Mouse (Mus musculus) gastrocnemius, postnatal 36 days (tissue): Measurements from ENCODE around the gene Atp2b2. TPM values are rescaled to one million over a fixed set of nuclear protein-coding genes. Genes with fewer than 3 reads are reported as not detected.

Experiments used
- DNase-seq, 2 experiments: peaks; one replicate each; pipeline ENCODE4 v3.0.0; 2022
- intact Hi-C: fragments of 180-260 bp; cut with DNase I; formaldehyde crosslinking; loops from one replicate; pipeline ENCODE4 v1.15.1; 2025
- total RNA-seq, 2 experiments: library from RNA; stranded (reverse); gene quantifications; 2 replicates each; pipeline ENCODE4 v1.2.3; 2021

The Atp2b2 gene
- total RNA-seq, 2 experiments from 2014 or later: 0.13 to 0.17 TPM

DNA sequence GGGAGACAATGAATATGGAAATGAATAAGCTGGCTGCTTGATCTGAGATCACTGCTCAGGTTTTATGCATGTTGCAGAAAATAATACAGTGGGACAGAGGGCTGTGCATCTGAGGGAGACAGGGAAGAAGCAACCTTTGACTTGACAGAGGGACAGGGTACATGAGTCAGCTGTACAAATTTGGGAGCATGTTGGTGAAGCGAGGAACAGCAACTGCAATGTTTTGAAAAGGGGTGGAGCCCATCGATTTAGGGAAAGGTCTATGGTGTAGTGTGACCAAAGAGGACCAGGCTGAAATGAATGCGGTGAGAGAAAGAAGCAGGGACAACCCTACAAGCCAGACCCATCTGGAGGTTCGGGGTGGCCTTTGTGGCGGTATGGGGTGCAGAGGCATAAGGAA lies 84.4 kb downstream of the Atp2b2 start:
- DNase-seq: no peak

DNA sequence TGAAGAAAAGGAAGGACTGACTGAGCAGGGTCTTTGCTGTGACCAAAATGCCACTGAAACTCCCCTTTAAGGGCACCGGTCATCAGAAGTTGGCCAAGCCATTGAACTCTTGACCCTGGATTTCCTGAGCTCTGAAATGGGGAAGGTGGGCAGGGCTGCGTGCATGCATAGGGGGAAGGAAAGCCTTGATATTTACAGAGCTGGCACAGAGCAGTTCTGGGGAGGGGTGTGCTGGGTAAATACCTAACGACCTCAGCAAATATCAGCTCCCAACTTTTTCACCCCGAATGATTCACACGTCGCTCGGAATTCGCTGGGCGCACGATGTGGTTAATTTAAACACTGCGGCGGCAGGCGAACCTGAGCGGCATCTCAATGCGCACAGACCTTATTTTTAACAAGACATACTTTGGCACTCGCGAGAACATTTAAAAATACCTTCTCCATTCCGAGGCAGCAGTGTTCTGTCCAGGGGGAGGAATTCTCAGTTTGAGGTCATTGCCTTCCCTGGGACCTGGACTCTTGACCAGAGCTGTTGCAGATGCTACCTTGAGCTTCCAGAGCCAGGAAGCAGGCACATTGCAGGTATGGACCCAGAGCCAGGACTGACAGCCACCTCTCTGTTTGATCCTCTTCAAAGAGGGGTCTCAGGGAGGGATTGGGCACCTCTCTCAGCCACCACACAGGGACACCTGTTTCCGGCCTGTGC lies 85.0 kb downstream of the Atp2b2 start:
- intact Hi-C loops: no loop called here
- no peak for DNase-seq

More for the DNA sequence above, 84.4 kb downstream of the Atp2b2 start:
- intact Hi-C loops: loop anchor here (2.0 kb wide), 1 partner anchor 197 kb away; no protein-coding TSS in a partner anchor

DNA sequence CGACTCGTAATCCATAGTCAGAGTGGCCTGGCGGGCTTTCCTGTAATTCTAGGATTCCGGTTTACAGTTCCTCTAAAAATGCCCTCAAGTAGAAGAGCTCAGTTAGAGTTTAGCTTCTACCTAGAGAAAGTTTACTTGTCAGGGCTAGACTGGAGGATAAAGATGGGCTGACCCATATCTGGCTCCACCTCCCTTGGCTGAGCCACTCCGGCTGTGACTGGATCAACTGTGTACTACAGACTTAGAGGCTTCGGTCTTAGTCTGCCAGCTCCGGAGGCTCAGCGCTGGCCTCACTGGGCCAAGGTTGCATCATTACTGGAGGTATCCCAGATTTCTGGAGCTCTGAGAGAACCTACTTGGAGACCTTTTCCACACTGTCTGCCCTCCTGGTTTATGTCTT lies 94.9 kb downstream of the Atp2b2 start:
- no peak for DNase-seq

DNA sequence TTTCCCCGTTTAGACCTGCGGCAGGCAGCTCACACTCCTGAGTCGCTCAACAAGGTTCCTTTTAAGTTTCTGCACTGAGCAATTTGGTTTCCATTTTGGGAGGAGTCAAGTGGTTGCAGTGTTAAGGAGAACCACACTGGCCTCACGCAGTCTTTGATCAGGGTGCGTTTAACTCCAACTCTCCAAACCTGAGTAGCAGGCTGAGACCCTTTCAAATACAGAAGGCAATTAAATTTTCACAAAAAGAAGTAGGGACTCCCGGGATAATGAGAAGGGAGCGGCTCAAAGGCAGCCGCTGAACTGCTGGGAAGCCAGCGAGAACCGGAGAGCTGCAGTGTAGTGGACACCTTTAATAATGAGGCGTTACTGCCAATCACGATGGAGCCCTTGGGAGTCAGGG lies 100.1 kb downstream of the Atp2b2 start:
- intact Hi-C loops: no loop called here
- no peak for DNase-seq

More for the DNA sequence above, 94.9 kb downstream of the Atp2b2 start:
- intact Hi-C loops: no loop called here

DNA sequence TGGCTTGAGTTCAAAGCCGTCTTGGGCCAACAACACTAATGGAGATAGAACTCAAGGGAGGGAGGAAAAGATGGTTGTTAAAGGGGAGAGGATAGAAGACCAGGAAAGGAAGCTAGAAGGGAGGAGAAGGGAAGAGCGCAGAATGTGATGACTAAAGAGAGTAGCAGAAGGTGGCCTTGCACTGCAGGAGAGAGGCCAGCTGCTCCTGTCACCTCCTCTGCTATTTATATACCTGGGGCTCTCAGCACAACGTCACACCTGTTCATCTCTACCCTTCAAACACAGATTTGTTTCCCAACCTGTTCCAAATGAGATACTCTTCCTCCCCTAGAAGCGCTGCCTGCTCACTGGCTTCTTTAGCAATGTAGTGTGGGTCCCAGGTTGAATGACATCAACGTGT lies 101.1 kb downstream of the Atp2b2 start:
- intact Hi-C loops: no loop called here

DNA sequence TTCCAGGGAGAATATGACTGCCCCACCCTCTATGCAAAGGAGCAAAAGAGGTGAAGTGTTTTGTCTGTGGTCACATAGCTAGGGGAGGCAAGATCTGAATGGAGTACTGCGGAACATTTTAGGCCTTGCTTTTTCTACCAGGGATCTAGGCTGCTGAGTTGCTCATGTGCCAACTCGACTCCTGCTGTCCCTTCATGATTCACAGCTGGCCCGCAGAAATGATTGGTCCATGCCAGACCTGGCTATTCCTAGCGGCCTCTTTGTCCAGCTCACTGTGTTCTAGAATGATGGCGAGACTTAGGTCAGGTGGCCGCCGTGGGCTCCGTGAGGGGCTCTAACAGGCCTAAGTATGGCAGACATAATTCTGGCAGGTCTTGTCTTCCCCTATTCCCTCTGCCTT lies 103.0 kb downstream of the Atp2b2 start:
- intact Hi-C loops: no loop called here

More for the DNA sequence above, 101.1 kb downstream of the Atp2b2 start:
- no peak for DNase-seq

DNA sequence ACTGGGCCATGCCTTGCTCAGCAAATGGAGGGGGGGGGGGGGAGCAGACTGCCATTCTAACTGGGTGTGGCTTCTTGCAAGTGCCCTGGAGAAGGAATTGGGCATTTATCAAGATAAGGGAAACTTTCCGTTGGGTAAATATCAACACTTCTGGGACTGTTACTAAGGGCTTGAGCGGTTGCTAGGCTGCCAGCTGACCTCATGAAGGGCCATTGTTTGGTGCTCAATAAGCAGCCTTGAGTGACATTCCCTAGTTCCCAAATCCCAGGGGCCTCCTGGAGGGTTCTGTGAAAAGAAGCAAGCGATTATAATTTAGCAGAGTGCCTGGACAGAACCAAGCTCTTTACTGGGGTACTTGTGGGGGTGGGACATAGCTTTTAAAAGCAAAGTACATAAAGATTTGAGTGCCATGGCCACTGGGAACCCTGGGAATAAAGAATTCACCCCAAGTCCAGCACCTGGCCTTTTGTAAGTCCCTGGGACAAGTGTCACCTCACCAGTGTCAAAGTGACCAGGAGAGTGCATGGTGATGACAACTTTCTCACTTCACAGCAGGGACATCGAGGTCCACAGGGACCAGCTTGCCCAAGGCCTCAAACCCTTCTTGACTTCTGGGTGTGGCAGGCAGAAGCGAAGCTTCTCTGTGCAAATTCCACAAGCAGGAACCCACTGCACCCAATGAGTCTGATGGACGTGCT lies 105.5 kb downstream of the Atp2b2 start:
- DNase-seq: no peak
- intact Hi-C loops: no loop called here

More for the DNA sequence above, 103.0 kb downstream of the Atp2b2 start:
- DNase-seq: no peak

DNA sequence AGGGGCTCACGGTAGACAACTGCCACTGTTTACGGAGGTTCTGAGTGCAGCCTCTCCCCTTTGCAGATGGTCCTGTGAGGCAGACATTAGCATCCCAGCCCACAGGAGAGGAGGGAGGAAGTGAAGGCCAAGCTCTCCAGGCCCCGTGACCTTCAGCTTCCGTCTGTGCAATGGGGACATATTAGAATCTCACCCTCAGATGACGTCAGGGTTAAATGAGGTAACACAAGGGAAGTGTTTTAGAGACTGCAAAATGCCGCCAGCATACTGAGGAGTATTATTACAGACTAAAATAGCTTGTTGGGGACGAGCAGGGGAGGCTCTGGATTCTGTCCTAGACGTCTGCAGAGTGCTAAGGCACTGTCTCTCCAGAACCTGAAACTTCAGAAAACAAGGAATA lies 106.3 kb downstream of the Atp2b2 start:
- intact Hi-C loops: no loop called here
- no peak for DNase-seq

DNA sequence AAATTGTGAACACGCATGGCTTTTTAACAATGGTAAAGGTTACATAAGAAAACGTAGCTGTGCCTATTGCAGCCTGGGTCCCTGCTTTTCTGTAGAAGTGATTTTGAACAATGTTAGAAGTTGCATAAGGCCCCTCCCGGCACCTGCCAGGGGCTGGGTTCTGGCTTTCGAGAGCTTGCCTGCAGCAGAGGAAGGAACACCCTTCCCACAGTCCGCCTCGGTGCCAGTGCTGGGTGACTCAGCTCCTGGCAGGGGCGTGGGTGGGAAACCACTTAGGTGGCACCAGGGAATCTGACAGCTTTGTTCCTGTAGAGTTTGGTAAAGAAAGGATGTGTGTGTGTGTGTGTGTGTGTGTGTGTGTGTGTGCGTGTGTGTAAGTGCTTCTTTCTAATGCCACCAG lies 107.7 kb downstream of the Atp2b2 start:
- intact Hi-C loops: no loop called here
- no peak for DNase-seq

DNA sequence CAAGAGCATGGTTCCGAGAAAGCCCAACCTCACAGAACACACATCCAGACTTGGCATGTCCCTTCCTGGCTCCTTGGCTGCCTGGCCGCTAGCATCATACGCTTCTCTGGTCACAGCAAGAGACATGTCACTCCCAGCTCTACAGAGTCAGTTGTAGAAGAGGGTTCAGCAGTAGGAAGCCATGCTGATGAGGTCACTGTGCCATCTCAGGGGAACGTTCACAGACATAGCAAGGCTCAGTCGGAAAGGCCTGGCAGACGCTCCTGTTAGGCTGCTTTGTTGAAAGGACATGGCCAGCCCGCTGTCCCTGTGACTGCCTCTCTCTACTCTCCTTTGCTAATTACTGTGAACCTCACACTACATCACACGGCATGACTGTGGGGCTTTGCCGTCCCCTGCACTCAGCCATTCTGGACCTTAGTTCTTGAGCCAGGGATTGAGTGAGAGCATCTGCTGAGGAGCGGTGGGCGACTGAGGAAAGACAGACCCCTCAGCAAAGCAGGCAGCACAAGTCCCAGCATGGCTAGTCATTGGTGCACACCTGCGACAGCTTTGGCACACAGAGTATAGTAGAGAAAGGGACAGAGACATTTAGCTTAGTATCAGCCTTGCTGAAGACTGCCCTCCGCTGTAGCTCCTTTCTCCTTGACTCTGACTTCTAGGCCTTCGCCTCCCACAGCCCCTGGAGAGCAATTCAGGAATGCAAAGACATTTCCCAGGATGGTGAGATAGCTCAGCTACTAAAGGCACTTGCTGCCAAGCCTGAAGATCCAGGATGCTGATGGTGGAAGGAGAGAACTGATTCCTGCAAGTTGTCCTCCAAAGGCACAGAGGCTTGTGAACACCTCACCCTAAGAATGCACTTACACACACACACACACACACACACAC lies 108.9 kb downstream of the Atp2b2 start:
- no peak for DNase-seq
- intact Hi-C loops: no loop called here

DNA sequence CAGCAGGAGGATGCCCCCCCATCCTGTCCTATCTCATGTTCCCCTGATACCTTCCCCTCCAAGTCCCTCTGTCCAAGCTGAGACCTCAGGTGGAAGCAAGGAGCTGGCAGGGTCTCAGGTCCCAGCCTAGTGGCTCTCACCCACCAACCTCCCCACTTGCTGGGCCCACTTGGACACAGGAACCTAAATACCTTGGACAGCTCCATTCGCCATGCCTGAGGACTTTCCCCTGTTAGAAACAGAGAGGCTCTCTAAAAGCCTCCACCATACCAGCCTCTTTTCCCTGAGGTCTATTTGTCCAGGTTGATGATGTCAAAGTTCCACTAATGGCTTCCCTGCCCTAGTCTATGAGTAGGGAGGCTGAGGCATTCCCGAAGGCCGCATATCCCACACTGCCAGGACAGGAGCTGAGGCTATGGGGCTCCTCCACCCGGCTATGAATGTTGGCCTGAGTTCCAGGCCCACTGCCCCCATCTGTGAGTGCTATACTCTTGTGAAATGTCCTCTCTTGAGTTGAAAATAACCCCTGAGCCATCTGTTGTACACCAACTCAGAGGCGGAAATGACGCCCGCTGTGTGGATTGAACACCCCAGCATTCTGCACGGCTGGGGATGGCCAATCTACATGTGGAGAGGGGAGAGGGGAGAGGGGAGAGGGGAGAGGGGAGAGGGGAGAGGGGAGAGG lies 113.1 kb downstream of the Atp2b2 start:
- DNase-seq: no peak
- intact Hi-C loops: no loop called here

DNA sequence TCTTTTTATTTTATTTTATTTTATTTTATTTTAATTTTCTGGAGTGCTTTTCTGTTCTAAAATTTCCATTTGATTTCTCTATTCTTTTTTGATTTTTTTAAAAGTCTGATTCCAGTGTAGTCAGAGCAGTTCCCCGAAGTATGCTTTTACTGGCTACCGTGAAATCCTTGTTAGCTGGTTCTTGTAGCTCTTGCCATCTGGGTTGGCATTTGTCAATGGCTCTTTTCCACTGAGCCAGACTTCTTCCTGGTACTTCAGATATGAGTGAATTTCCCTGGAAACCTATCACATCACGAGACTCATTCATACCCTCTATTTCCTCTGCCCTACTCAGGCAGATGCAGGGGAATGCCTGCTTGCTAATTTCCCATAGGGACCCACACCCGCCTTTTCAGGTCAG lies 119.2 kb downstream of the Atp2b2 start:
- DNase-seq: no peak
- intact Hi-C loops: no loop called here

DNA sequence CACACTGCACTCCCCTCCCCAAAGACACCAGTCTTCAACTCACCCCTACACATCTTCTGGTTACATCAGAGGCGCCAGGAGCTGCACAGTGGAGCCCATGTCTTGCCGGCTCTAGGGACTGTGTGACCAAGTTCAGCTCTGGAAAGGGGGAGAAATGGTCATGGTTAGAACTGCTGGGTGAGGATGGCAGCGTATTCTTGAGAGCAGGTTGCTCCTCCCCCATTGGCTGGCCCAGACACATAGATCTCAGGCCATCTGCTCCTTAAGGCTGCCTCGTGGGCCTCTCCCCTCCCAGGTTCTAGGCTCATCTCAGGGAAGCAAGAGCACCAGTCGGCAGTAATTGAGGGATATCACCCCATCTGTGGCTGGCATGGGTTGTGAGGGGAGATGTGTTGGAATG lies 121.9 kb downstream of the Atp2b2 start:
- no peak for DNase-seq
- intact Hi-C loops: no loop called here

DNA sequence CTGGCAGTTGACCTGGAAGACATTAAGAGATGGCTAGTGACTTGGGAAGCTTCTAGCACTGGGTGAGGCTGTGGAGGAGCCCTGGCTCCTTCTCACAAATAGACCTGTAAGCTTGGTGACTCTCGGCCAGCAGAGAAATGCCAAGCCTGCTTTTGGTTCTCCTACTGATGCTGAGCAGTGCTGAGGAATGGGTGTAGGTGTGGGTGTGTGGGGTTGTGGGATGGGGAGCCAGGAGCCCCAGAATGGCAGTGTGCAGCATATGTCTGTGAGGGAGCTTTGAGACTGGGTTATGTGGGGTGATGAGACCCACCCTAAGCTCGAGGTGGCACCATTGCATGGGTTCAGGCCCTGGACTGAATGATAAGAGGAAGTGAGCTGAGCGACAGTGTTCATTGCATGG lies 129.7 kb downstream of the Atp2b2 start:
- no peak for DNase-seq
- intact Hi-C loops: no loop called here

DNA sequence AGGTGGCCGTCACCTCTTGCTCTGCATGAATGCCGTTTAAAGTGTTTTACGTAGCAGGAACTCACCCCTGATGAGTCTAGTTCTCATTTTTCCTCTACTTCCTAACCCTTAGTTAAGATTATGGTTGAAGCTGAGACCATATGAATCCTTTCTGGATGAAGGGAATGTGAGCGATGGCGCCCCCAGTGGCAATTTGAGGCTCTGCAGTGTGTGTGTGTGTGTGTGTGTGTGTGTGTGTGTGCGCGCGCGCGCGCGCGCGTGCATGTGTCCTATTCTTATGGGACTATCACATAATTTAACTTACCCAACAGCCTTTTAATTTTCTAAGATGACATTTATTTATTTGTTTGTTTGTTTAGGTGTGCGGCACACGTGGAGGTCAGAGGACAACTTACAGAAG lies 131.3 kb downstream of the Atp2b2 start:
- no peak for DNase-seq
- intact Hi-C loops: no loop called here

DNA sequence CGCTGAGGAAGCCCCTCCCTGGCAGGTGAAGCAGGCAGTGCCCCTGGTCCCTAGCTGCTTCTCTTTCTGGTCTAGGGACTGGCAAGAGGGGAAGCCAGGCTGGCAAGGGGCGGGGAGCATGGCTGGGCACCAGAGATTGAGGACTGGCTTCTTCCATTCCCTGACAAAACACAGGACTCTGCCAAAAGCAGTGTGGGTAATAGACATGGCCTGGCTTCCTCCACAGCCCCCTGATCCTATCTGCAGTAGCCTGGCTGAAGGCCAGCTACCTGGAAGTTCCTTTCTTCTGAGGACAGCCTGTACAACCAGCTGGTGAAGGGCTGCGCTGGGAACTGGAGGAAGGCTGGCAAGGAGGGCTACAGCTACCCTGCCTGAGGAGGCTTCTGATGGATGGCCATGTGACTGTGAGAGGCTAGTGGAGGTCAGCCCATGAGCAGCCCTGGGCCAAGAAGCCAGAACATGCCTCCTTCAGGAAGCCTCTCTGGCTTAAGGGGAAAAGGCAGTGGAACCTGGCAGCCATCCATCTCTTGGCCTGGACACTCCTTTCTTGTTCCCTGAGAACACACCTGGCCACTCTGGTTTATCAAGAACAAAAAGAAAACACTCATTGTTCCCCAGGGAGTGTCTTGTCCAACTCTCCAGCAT lies 131.9 kb downstream of the Atp2b2 start:
- DNase-seq: no peak
- intact Hi-C loops: no loop called here

DNA sequence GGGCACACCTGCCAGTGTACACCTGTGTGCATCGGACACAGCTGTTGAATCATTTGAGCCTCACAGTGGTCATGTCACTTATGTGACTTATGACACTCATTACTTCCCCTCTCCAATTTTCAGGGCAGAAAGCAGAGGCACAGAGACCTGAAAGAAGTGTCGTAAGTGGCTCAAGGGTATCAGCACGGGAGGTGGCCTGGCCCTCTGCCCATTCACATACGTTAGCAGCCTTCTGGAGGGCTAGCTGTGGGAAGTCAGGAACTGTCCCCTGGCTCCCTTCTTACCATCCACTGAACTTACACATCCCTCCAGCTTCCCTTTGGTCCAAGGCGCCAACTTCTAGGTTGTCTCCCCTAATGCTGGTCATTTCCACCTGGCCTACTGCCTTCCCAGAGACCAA lies 132.6 kb downstream of the Atp2b2 start:
- no peak for DNase-seq
- intact Hi-C loops: loop anchor here (5.0 kb wide), 1 partner anchor 148 kb away; no protein-coding TSS in a partner anchor

DNA sequence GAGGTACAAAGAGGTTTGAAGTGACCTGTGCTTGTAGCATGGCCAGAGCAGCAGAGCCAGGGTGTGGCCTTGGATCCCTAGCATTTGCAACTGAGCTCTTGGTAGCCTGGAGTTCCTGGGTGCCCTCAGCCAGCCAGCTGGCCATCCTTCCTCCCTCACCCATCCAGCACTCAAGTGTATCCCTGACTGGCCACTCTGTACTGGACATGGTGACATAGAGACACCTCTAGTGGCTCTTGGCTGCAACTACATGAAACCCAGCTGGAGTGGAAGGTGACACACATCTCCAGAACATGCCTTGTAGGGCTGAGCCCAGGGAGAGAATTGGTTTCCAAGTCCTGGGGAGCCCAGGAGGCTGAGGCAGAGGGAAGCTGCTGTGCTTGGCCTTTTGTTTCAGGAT lies 134.3 kb downstream of the Atp2b2 start:
- no peak for DNase-seq
- intact Hi-C loops: loop anchor here (5.0 kb wide), 1 partner anchor 146 kb away; no protein-coding TSS in a partner anchor

DNA sequence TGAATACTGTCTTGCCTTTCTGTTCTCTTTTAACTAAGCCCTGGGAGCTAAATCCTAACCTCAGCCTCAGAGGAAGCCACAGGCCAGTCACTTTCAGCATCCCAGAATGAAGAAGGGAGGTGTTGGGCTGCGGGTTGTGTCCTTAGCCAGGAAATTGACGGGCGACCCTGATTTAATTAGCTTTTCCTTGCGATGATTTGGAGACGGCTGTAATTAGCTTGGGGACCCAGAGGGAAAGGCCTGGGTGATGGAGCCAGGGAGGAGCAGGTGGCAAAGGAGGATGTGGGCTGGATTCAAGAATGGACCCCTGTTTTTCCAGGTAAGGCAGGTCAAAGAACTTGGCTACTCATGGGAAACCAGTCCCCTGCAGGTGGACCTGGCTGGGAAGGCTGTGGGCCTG lies 138.0 kb downstream of the Atp2b2 start:
- DNase-seq: no peak
- intact Hi-C loops: no loop called here

DNA sequence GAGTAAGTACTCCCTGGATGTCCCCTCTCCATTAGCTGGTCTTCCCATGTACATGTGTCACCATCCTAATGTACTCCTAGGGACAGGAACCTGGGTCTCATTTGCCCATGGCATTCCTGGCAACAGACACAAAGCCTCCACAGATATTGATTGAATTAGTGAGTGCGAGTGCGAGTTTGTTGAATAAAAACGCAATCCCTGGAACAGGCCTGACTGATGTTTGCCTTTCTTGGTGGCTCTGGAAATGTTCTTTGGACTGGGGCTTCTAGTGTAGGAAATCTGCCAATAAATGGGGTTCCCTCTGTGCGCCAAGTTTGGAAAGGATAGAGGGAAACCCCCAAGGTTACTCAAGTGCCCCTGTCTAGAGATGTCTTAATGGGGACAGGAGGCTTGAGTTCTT lies 146.4 kb downstream of the Atp2b2 start:
- DNase-seq: no peak
- intact Hi-C loops: no loop called here
